Mouse (Mus musculus) small intestine, adult 2 months (tissue): ENCODE measurements around the gene Il9r.

Experiments
- CTCF ChIP-seq: fragments of 200-500 bp; IDR thresholded peaks from 2 replicates; pipeline ENCODE4 v1.5.1; 2012; ENCODE audit warnings: low read depth, mild to moderate bottlenecking, control low read depth, inconsistent platforms, low read length, moderate library complexity, mixed read lengths; ENCODE audit not compliant: insufficient replicate concordance, insufficient read length; ENCODE audit errors: extremely low read depth
- POLR2A ChIP-seq: fragments of 200-500 bp; IDR thresholded peaks from 2 replicates; pipeline ENCODE4 v1.6.1; 2012; ENCODE audit warnings: low read depth, mild to moderate bottlenecking, control low read depth, inconsistent platforms, low read length, moderate library complexity

- no peak for TF ChIP-seq CTCF
- TF ChIP-seq POLR2A: no peak
Observed at GRCm38 (mm10) chr11:32218501-32219050, 18.5 kb upstream of the Il9r start.
